13 mouse cellular contexts compared by ENCODE assay signal in the genomic region with DNA sequence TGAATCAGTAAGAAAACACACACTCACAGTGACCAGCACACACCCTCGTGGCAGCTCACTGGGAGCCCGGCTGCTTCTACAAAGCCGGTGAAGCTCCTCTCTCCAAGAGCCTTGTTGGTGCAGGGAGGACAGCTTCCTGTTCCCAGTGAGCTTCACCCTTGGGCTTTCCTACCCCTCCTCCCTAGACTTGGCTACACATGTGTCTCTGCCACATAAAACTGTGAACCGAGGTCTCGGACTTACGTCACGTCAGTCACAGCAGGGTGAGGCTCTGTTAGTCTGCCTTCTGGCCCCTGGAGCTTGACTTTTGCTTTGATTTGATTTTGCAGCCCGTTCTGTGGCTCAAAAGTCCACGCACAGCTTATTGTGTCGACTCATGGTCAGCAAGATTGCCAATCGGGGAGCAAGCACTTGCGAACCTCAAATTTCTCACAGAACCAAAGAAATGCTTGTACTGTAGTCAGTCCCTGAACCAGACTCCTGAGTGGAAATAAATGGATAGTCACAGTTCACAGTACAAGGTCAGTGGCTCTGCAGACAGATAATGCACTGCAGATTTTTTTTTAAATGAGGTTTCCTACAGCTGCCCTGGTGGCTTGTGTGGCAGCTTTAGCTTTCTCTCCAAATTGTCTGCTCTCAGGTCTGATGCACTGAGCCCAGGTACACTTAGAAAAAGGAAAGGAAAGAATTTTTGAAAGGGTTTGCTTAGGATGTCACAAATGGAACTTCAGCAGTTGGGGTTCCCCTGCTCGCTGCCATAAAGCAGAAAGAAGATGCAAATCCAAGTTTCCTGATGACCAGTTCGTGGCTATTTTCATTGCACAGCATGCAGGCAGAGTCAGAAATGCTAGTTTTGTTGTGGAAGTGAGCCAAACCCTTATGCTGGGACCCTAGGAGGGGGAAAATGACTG. TPM values are rescaled to one million over a fixed set of nuclear protein-coding genes. Genes with fewer than 3 reads are reported as not detected.
DNase-seq lines count a peak whose midpoint lies in the region; ATAC-seq and TF ChIP-seq lines count a peak whose summit lies in the region.
"Had no signal": no experiment of that assay in that cellular context is flagged by ENCODE, and none has a peak within 500 bp of the region (broad histone marks: within the 10 kb centered on the region; RNA-seq: fewer than 3 reads in every experiment).

No protein-coding gene starts in this region.

- TF ChIP-seq EP300 in heart, postnatal 0 days (IDR thresholded peaks at IDR 0.05; ENCODE audit: low read depth): no peak

- no peak overlapping the region for H3K4me2 ChIP-seq in heart, postnatal 0 days (ENCODE audit: low read depth, low read length)
- H3K4me2 ChIP-seq in heart, embryonic 11.5 days: no peak overlapping the region
- H3K4me2 ChIP-seq in embryonic facial prominence, embryonic 15.5 days (replicated peaks): no peak overlapping the region
- peak overlapping the region; percentile 38; the same call in 1 of the 2 replicates for H3K4me2 ChIP-seq in limb, embryonic 13.5 days (replicated peaks)

- 0 out of 2 replicates have a peak, but pooled peaks cover 6% of the 10 kb centered on the region for H3K27me3 ChIP-seq in heart, postnatal 0 days (ENCODE audit: control insufficient read depth, insufficient read depth, low read length)
- H3K27me3 ChIP-seq in heart, embryonic 11.5 days (ENCODE audit: control insufficient read depth, insufficient read depth, low read length): peaks cover 3% of the 10 kb centered on the region; the same call in 1 of the 2 replicates
- H3K27me3 ChIP-seq in embryonic facial prominence, embryonic 15.5 days: no peaks in the 10 kb centered on the region; the same call in 1 of the 2 replicates
- H3K27me3 ChIP-seq in limb, embryonic 13.5 days: peaks cover 9% of the 10 kb centered on the region

- H3K4me1 ChIP-seq in heart, postnatal 0 days (ENCODE audit: control insufficient read depth, insufficient read depth): peaks cover 12% of the 10 kb centered on the region
- H3K4me1 ChIP-seq in heart, embryonic 11.5 days (ENCODE audit: control insufficient read depth, insufficient read depth, low read length): 0 out of 2 replicates have a peak, but pooled peaks cover 10% of the 10 kb centered on the region
- peaks cover 39% of the 10 kb centered on the region for H3K4me1 ChIP-seq in embryonic facial prominence, embryonic 15.5 days
- peaks cover 42% of the 10 kb centered on the region for H3K4me1 ChIP-seq in limb, embryonic 13.5 days

- no peak for TF ChIP-seq CTCF in heart, postnatal 0 days (IDR thresholded peaks at IDR 0.05; ENCODE audit: low read depth)

- peak; percentile 36 for DNase-seq in heart, postnatal 0 days (ENCODE audit: low spot score)
- peak; percentile 43 for DNase-seq in adrenal gland, adult 8-10 months
- no peak for DNase-seq in urinary bladder, postnatal 10 days (ENCODE audit: low spot score)
- DNase-seq in spleen, adult 18-20 months: no peak
- DNase-seq: cerebellum, adult 9-10 months; right cerebral cortex, postnatal 4 days had no signal

- no peak overlapping the region for H3K9ac ChIP-seq in heart, postnatal 0 days (replicated peaks; ENCODE audit: low read depth, low read length)
- H3K9ac ChIP-seq in heart, embryonic 11.5 days (ENCODE audit: low read depth, low read length): no peak overlapping the region
- no peak overlapping the region for H3K9ac ChIP-seq in embryonic facial prominence, embryonic 15.5 days
- H3K9ac ChIP-seq in limb, embryonic 13.5 days: no peak overlapping the region

- no peaks in the 10 kb centered on the region for H3K9me3 ChIP-seq in heart, postnatal 0 days (replicated peaks; ENCODE audit: control insufficient read depth, low read length)
- H3K9me3 ChIP-seq in heart, embryonic 11.5 days (replicated peaks; ENCODE audit: control insufficient read depth, low read length): no peaks in the 10 kb centered on the region
- H3K9me3 ChIP-seq in embryonic facial prominence, embryonic 15.5 days (replicated peaks): no peaks in the 10 kb centered on the region
- H3K9me3 ChIP-seq in limb, embryonic 13.5 days: no peaks in the 10 kb centered on the region

- ATAC-seq in heart, postnatal 0 days (ENCODE audit: insufficient read depth, low read depth): peak; percentile 47; the same call in 1 of the 2 replicates
- no peak for ATAC-seq in heart, embryonic 11.5 days (replicated peaks; ENCODE audit: insufficient number of reproducible peaks, low FRiP score, low TSS enrichment)
- ATAC-seq in embryonic facial prominence, embryonic 15.5 days (ENCODE audit: insufficient number of reproducible peaks, low FRiP score, low TSS enrichment, low read depth): no peak
- no peak for ATAC-seq in limb, embryonic 13.5 days (ENCODE audit: low FRiP score, low read depth)
- ATAC-seq in CD4-positive, CD25-positive, alpha-beta regulatory T cell, adult 4 months: no peak
- ATAC-seq: activated CD4-positive, CD25-positive, alpha-beta regulatory T cell, adult 4 months; forebrain, embryonic 14.5 days had no signal

- H3K4me3 ChIP-seq in heart, postnatal 0 days (ENCODE audit: low read depth, low read length): no peak overlapping the region
- no peak overlapping the region for H3K4me3 ChIP-seq in heart, embryonic 11.5 days (ENCODE audit: low read depth, low read length)
- no peak overlapping the region for H3K4me3 ChIP-seq in embryonic facial prominence, embryonic 15.5 days (replicated peaks)
- H3K4me3 ChIP-seq in limb, embryonic 13.5 days: no peak overlapping the region

- 58% methylated on average over 14 of the region's 14 CpGs for WGBS in heart, postnatal 0 days
- WGBS in heart, embryonic 11.5 days (ENCODE audit: insufficient replicate concordance): 64% methylated on average over 14 of the region's 14 CpGs
- whole genome bisulfite sequencing in embryonic facial prominence, embryonic 15.5 days: 53% methylated on average over 14 of the region's 14 CpGs
- WGBS in limb, embryonic 13.5 days: 31% methylated on average over 14 of the region's 14 CpGs

- H3K27ac ChIP-seq in heart, postnatal 0 days (ENCODE audit: low read depth): no peak overlapping the region
- H3K27ac ChIP-seq in heart, embryonic 11.5 days (ENCODE audit: low read depth, low read length): no peak overlapping the region
- H3K27ac ChIP-seq in embryonic facial prominence, embryonic 15.5 days (replicated peaks): peak overlapping the region; percentile 72
- H3K27ac ChIP-seq in limb, embryonic 13.5 days: no peak overlapping the region

- no peaks in the 10 kb centered on the region for H3K36me3 ChIP-seq in heart, postnatal 0 days (replicated peaks; ENCODE audit: control insufficient read depth, insufficient read depth, low read length)
- no peaks in the 10 kb centered on the region for H3K36me3 ChIP-seq in heart, embryonic 11.5 days (ENCODE audit: control insufficient read depth, insufficient read depth, low read length)
- no peaks in the 10 kb centered on the region for H3K36me3 ChIP-seq in embryonic facial prominence, embryonic 15.5 days
- H3K36me3 ChIP-seq in limb, embryonic 13.5 days: no peaks in the 10 kb centered on the region

RNA-seq across cellular contexts. Expression of gene Tmem100, which starts 4.0 kb away (rescaled TPM):
- 12.6 and 14.6 TPM in 2 replicates for total RNA-seq in heart, postnatal 0 days (2014; rRNA removed; ENCODE audit: low replicate concordance)
- polyA plus RNA-seq in heart, postnatal 0 days (2015; fragmentation: Nextera tagmentation; extraction: Ambion mirVana): 16.1 and 18.3 TPM in 2 replicates
- 15.6 and 17.2 TPM in 2 replicates for polyA plus RNA-seq in heart, embryonic 11.5 days (2014; fragmentation: Nextera tagmentation; extraction: Ambion mirVana)
- total RNA-seq in adrenal gland, adult 8-10 months (2022): 1 to 10 TPM; 1.9 to 3.9 (median 3.3) TPM
- 27.4 and 30.6 TPM in 2 replicates for polyA plus RNA-seq in embryonic facial prominence, embryonic 15.5 days (2015; fragmentation: Nextera tagmentation; extraction: Ambion mirVana)
- polyA plus RNA-seq in limb, embryonic 13.5 days (2015; fragmentation: Nextera tagmentation; extraction: Ambion mirVana): 17.1 and 18.1 TPM in 2 replicates
- polyA plus RNA-seq in CD4-positive, CD25-positive, alpha-beta regulatory T cell, adult 4 months (2017; shearing (Covaris generic)): not detected
- total RNA-seq: megakaryocyte-erythroid progenitor cell, adult 5-6 weeks had no signal
- polyA plus RNA-seq: activated CD4-positive, CD25-positive, alpha-beta regulatory T cell, adult 4 months had no signal

RNA-seq across cellular contexts. Expression of gene Pctp, which starts 23.5 kb away (rescaled TPM):
- 5.1 and 5.6 TPM in 2 replicates for total RNA-seq in heart, postnatal 0 days (2014; rRNA removed; ENCODE audit: low replicate concordance)
- polyA plus RNA-seq in heart, postnatal 0 days (2015; fragmentation: Nextera tagmentation; extraction: Ambion mirVana): 5.7 and 6.5 TPM in 2 replicates
- 13.6 and 22.7 TPM in 2 replicates for polyA plus RNA-seq in heart, embryonic 11.5 days (2014; fragmentation: Nextera tagmentation; extraction: Ambion mirVana)
- total RNA-seq in adrenal gland, adult 8-10 months (2022): 1 to 10 TPM; 8.0 to 9.5 (median 8.6) TPM
- polyA plus RNA-seq in embryonic facial prominence, embryonic 15.5 days (2015; fragmentation: Nextera tagmentation; extraction: Ambion mirVana): 4.7 and 4.9 TPM in 2 replicates
- polyA plus RNA-seq in limb, embryonic 13.5 days (2015; fragmentation: Nextera tagmentation; extraction: Ambion mirVana): 6.9 and 8.2 TPM in 2 replicates
- polyA plus RNA-seq in CD4-positive, CD25-positive, alpha-beta regulatory T cell, adult 4 months (2017; shearing (Covaris generic)): 10 to 100 TPM in 1 of 2 experiments, 1 to 10 TPM in 1; 9.1 to 14.5 TPM

Comparison
In these comparisons a context has a peak if more than half of its experiments do, and no peak if none do; other contexts are left out.
1. DNase-seq: peak in heart, postnatal 0 days (single experiment) and adrenal gland, adult 8-10 months (single experiment); none in urinary bladder, postnatal 10 days (single experiment) and spleen, adult 18-20 months (0 of 2).
2. RNA of gene Tmem100, which starts 4.0 kb away (polyA plus RNA-seq): 27.4 to 30.6 TPM in embryonic facial prominence, embryonic 15.5 days, 16.1 to 18.3 TPM in heart, postnatal 0 days, 17.1 to 18.1 TPM in limb, embryonic 13.5 days and 15.6 to 17.2 TPM in heart, embryonic 11.5 days; not detected in CD4-positive, CD25-positive, alpha-beta regulatory T cell, adult 4 months; every median in the first group is over 10 times any median in the second.